Mouse (Mus musculus) bone marrow, adult 2 months (tissue): ENCODE measurements around the gene Rnf24.

ENCODE experiments used
- CTCF ChIP-seq: fragments of 200-500 bp; IDR thresholded peaks from 2 replicates; pipeline ENCODE4 v1.5.1; 2011; ENCODE audit warnings: low read length, control low read depth; ENCODE audit not compliant: control insufficient read depth, insufficient read depth
- POLR2A ChIP-seq: fragments of 200-500 bp; IDR thresholded peaks from 2 replicates; pipeline ENCODE4 v1.6.1; 2011; ENCODE audit warnings: low read depth, mild to moderate bottlenecking, control low read depth, low read length, borderline replicate concordance; ENCODE audit not compliant: control insufficient read depth

GRCm38 (mm10) chr2:131401794-131402495, 49.3 kb upstream of the Rnf24 start:
- TF ChIP-seq CTCF = no peak
- TF ChIP-seq POLR2A = no peak
